Mouse (Mus musculus): Measurements from ENCODE around the gene Gm7138. TPM values are rescaled to one million over a fixed set of nuclear protein-coding genes. Genes with fewer than 3 reads are reported as not detected.

Gm7138 gene
- polyA plus RNA-seq, 1 experiment: not detected

Other genes starting within 250 kb of the Gm7138 start
- gene Itgb2, start 246.7 kb downstream of the Gm7138 start, polyA plus RNA-seq (2012; ENCODE audit: insufficient read depth, insufficient read length, missing spikeins): 4.3 and 4.4 TPM in 2 replicates
- 88.8 and 92.4 TPM in 2 replicates for gene Pttg1ip, start 195.2 kb downstream of the Gm7138 start, polyA plus RNA-seq (2012; ENCODE audit: insufficient read depth, insufficient read length, missing spikeins)
- gene Sumo3, start 170.8 kb downstream of the Gm7138 start, polyA plus RNA-seq (2012; ENCODE audit: insufficient read depth, insufficient read length, missing spikeins): 58.1 and 84.9 TPM in 2 replicates
- gene Gm49325, start 170.7 kb downstream of the Gm7138 start, polyA plus RNA-seq (2012; ENCODE audit: insufficient read depth, insufficient read length, missing spikeins): 16.0 and 45.5 TPM in 2 replicates
- 23.3 and 26.1 TPM in 2 replicates for gene Ube2g2, start 154.7 kb downstream of the Gm7138 start, polyA plus RNA-seq (2012; ENCODE audit: insufficient read depth, insufficient read length, missing spikeins)
- gene Tspear, start 90.4 kb downstream of the Gm7138 start, polyA plus RNA-seq (2012; ENCODE audit: insufficient read depth, insufficient read length, missing spikeins): not detected in 2 replicates
- not detected in 2 replicates for gene Gm19402, start 86.2 kb downstream of the Gm7138 start, polyA plus RNA-seq (2012; ENCODE audit: insufficient read depth, insufficient read length, missing spikeins)
- gene Gm9508, start 79.7 kb downstream of the Gm7138 start, polyA plus RNA-seq (2012; ENCODE audit: insufficient read depth, insufficient read length, missing spikeins): not detected in 2 replicates
- not detected in 2 replicates for gene Gm10272, start 70.3 kb downstream of the Gm7138 start, polyA plus RNA-seq (2012; ENCODE audit: insufficient read depth, insufficient read length, missing spikeins)
- not detected in 2 replicates for gene Gm10024, start 65.5 kb downstream of the Gm7138 start, polyA plus RNA-seq (2012; ENCODE audit: insufficient read depth, insufficient read length, missing spikeins)
- not detected in 2 replicates for gene Gm10142, start 61.1 kb downstream of the Gm7138 start, polyA plus RNA-seq (2012; ENCODE audit: insufficient read depth, insufficient read length, missing spikeins)
- not detected in 2 replicates for gene Krtap12-1, start 56.3 kb downstream of the Gm7138 start, polyA plus RNA-seq (2012; ENCODE audit: insufficient read depth, insufficient read length, missing spikeins)
- not detected in 2 replicates for gene Gm10100, start 50.5 kb downstream of the Gm7138 start, polyA plus RNA-seq (2012; ENCODE audit: insufficient read depth, insufficient read length, missing spikeins)
- gene Gm18596, start 34.3 kb downstream of the Gm7138 start, polyA plus RNA-seq (2012; ENCODE audit: insufficient read depth, insufficient read length, missing spikeins): not detected in 2 replicates
- gene Gm9736, start 25.6 kb downstream of the Gm7138 start, polyA plus RNA-seq (2012; ENCODE audit: insufficient read depth, insufficient read length, missing spikeins): not detected in 2 replicates
- gene Gm3233, start 17.3 kb downstream of the Gm7138 start, polyA plus RNA-seq (2012; ENCODE audit: insufficient read depth, insufficient read length, missing spikeins): not detected in 2 replicates
- not detected in 2 replicates for gene Gm3238, start 5.6 kb downstream of the Gm7138 start, polyA plus RNA-seq (2012; ENCODE audit: insufficient read depth, insufficient read length, missing spikeins)
- gene Gm3250, start 5.6 kb upstream of the Gm7138 start, polyA plus RNA-seq (2012; ENCODE audit: insufficient read depth, insufficient read length, missing spikeins): not detected in 2 replicates
- not detected in 2 replicates for gene Gm7137, start 11.3 kb upstream of the Gm7138 start, polyA plus RNA-seq (2012; ENCODE audit: insufficient read depth, insufficient read length, missing spikeins)
- not detected in 2 replicates for gene Gm9639, start 18.1 kb upstream of the Gm7138 start, polyA plus RNA-seq (2012; ENCODE audit: insufficient read depth, insufficient read length, missing spikeins)
- gene Gm19668, start 22.2 kb upstream of the Gm7138 start, polyA plus RNA-seq (2012; ENCODE audit: insufficient read depth, insufficient read length, missing spikeins): not detected in 2 replicates
- not detected in 2 replicates for gene Gm9507, start 34.9 kb upstream of the Gm7138 start, polyA plus RNA-seq (2012; ENCODE audit: insufficient read depth, insufficient read length, missing spikeins)
- gene Gm2696, start 37.7 kb upstream of the Gm7138 start, polyA plus RNA-seq (2012; ENCODE audit: insufficient read depth, insufficient read length, missing spikeins): not detected in 2 replicates
- gene Krtap10-4, start 50.2 kb upstream of the Gm7138 start, polyA plus RNA-seq (2012; ENCODE audit: insufficient read depth, insufficient read length, missing spikeins): not detected in 2 replicates
- not detected in 2 replicates for gene Krtap10-10, start 59.0 kb upstream of the Gm7138 start, polyA plus RNA-seq (2012; ENCODE audit: insufficient read depth, insufficient read length, missing spikeins)
- not detected in 2 replicates for gene Gm36176, start 69.9 kb upstream of the Gm7138 start, polyA plus RNA-seq (2012; ENCODE audit: insufficient read depth, insufficient read length, missing spikeins)
- gene Gm10318, start 75.9 kb upstream of the Gm7138 start, polyA plus RNA-seq (2012; ENCODE audit: insufficient read depth, insufficient read length, missing spikeins): not detected in 2 replicates
- gene Gm3285, start 85.0 kb upstream of the Gm7138 start, polyA plus RNA-seq (2012; ENCODE audit: insufficient read depth, insufficient read length, missing spikeins): not detected in 2 replicates
- 0.33 TPM in 1 of 2 replicates, not detected in the other for gene Lrrc3, start 125.6 kb upstream of the Gm7138 start, polyA plus RNA-seq (2012; ENCODE audit: insufficient read depth, insufficient read length, missing spikeins)
- gene Trpm2, start 193.6 kb upstream of the Gm7138 start, polyA plus RNA-seq (2012; ENCODE audit: insufficient read depth, insufficient read length, missing spikeins): 0.63 TPM in 1 of 2 replicates, not detected in the other
- gene 1810043G02Rik, start 201.6 kb upstream of the Gm7138 start, polyA plus RNA-seq (2012; ENCODE audit: insufficient read depth, insufficient read length, missing spikeins): 16.0 and 16.4 TPM in 2 replicates
- gene Pfkl, start 233.1 kb upstream of the Gm7138 start, polyA plus RNA-seq (2012; ENCODE audit: insufficient read depth, insufficient read length, missing spikeins): 326 and 453 TPM in 2 replicates

Measured in brown adipose tissue, adult 24 weeks (tissue).